Mouse (Mus musculus) kidney, postnatal 0 days (tissue): Measurements from ENCODE around the gene Adgrg7. TPM values are rescaled to one million over a fixed set of nuclear protein-coding genes. Genes with fewer than 3 reads are reported as not detected.

Experiments
- ATAC-seq: fragments of 200-750 bp; cut with Nextera tagmentation; replicated peaks from 2 replicates; pipeline ENCODE4 v1.8.0; 2017; ENCODE audit warnings: low read depth, moderate number of reproducible peaks, moderate TSS enrichment, moderate library complexity; ENCODE audit not compliant: low FRiP score
- DNase-seq: peaks from one replicate; pipeline ENCODE4 v3.0.0-alpha.2; 2016; ENCODE audit warnings: low spot score
- H3K27ac ChIP-seq: fragments of 300-500 bp; sonication (generic); 2 replicates; pipeline ENCODE4 v1.5.1; 2014; ENCODE audit warnings: mild to moderate bottlenecking
- H3K27me3 ChIP-seq: fragments of 300-500 bp; sonication (generic); 2 replicates; pipeline ENCODE4 v1.6.1; 2014; ENCODE audit warnings: low read length, mixed read lengths; ENCODE audit not compliant: insufficient read depth
- H3K36me3 ChIP-seq: fragments of 300-500 bp; sonication (generic); 2 replicates; pipeline ENCODE4 v1.6.1; 2014; ENCODE audit warnings: low read length, mixed read lengths; ENCODE audit not compliant: insufficient read depth
- H3K4me1 ChIP-seq: fragments of 300-500 bp; sonication (generic); replicated peaks from 2 replicates; pipeline ENCODE4 v1.6.1; 2014; ENCODE audit warnings: antibody characterized with exemption, low read length, mixed read lengths; ENCODE audit not compliant: insufficient read depth
- H3K4me2 ChIP-seq: fragments of 300-500 bp; sonication (generic); 2 replicates; pipeline ENCODE4 v1.6.1; 2014; ENCODE audit warnings: mild to moderate bottlenecking, low read length, moderate library complexity, mixed read lengths
- H3K4me3 ChIP-seq: fragments of 300-500 bp; sonication (generic); replicated peaks from 2 replicates; pipeline ENCODE4 v1.5.1; 2014; ENCODE audit warnings: low read depth, low read length
- H3K9ac ChIP-seq: fragments of 300-500 bp; sonication (generic); 2 replicates; pipeline ENCODE4 v1.6.1; 2014; ENCODE audit warnings: low read depth, low read length
- H3K9me3 ChIP-seq: fragments of 300-500 bp; sonication (generic); replicated peaks from 2 replicates; pipeline ENCODE4 v1.6.1; 2016; ENCODE audit warnings: low read length, inconsistent platforms, mixed read lengths
- CTCF ChIP-seq: IDR thresholded peaks from 2 replicates; pipeline ENCODE4 v1.5.1; 2016; ENCODE audit warnings: antibody characterized with exemption, low read depth, mild to moderate bottlenecking, moderate library complexity
- WGBS: fragments of 180-500 bp; shearing (Covaris S2); extraction: QIAGEN DNeasy Blood & Tissue Kit; methylation state at CpG from one replicate; pipeline ENCODE4 v1.1.7; 2014; 5-methylcytosine and 5-hydroxymethylcytosine counted together
- polyA plus RNA-seq: library from polyadenylated mRNA; unstranded; fragments of >200 nt; fragmentation: Nextera tagmentation; extraction: Ambion mirVana; gene quantifications from 2 replicates; pipeline ENCODE4 v1.2.1, GENCODE M21; 2015

Adgrg7 gene
- polyA plus RNA-seq, 1 experiment from 2014 or later: not detected

GRCm38 (mm10) chr16:56716557-56717179, 79.0 kb downstream of the Adgrg7 start:
- H3K4me1 ChIP-seq: peaks cover 7% of the 10 kb centered on the region; the same call in 1 of the 2 replicates
- H3K27ac ChIP-seq: peak overlapping the region; percentile 97
- WGBS: under 1% methylated on average over 37 of the region's 38 CpGs
- no peak; the same call in 1 of the 2 replicates for ATAC-seq
- H3K9me3 ChIP-seq: no peaks in the 10 kb centered on the region
- peak overlapping the region; percentile 85 for H3K4me3 ChIP-seq
- H3K9ac ChIP-seq: peak overlapping the region; percentile 89
- peak; percentile 45 for DNase-seq
- H3K27me3 ChIP-seq: no peaks in the 10 kb centered on the region
- no peak for TF ChIP-seq CTCF
- H3K4me2 ChIP-seq: peak overlapping the region; percentile 83
- H3K36me3 ChIP-seq: peaks cover 5% of the 10 kb centered on the region; the same call in 1 of the 2 replicates

- Histone ChIP-seq H3K4me3 (no peak overlapping the region), H3K9ac (no peak overlapping the region)
- 57% methylated on average over 3 of the region's 3 CpGs for WGBS
Observed at GRCm38 (mm10) chr16:56715608-56716007, 80.0 kb downstream of the Adgrg7 start.

GRCm38 (mm10) chr16:56710071-56710470, 85.6 kb downstream of the Adgrg7 start:
- Histone ChIP-seq H3K27ac (no peak overlapping the region), H3K4me3 (no peak overlapping the region), H3K9me3 (no peaks in the 10 kb centered on the region), H3K36me3 (peaks cover 36% of the 10 kb centered on the region), H3K4me2 (no peak overlapping the region), H3K27me3 (no peaks in the 10 kb centered on the region), H3K4me1 (no peaks in the 10 kb centered on the region), H3K9ac (no peak overlapping the region)
- DNase-seq (no peak), ATAC-seq (no peak)
- no peak for TF ChIP-seq CTCF
- 85% methylated on average over 3 of the region's 3 CpGs for WGBS

More at GRCm38 (mm10) chr16:56715608-56716007, 80.0 kb downstream of the Adgrg7 start:
- Histone ChIP-seq H3K36me3 (peaks cover 13% of the 10 kb centered on the region), H3K4me1 (peaks cover 7% of the 10 kb centered on the region; the same call in 1 of the 2 replicates), H3K27ac (no peak overlapping the region), H3K4me2 (peak overlapping the region; percentile 83), H3K27me3 (no peaks in the 10 kb centered on the region), H3K9me3 (no peaks in the 10 kb centered on the region)
- no peak for TF ChIP-seq CTCF
- ATAC-seq (no peak), DNase-seq (no peak)

GRCm38 (mm10) chr16:56705731-56706130, 89.9 kb downstream of the Adgrg7 start:
- WGBS: 83% methylated on average over 3 of the region's 3 CpGs
- peaks cover 29% of the 10 kb centered on the region for H3K36me3 ChIP-seq

GRCm38 (mm10) chr16:56700898-56701297, 94.8 kb downstream of the Adgrg7 start:
- no peak for DNase-seq
- peaks cover 21% of the 10 kb centered on the region for H3K36me3 ChIP-seq
- H3K4me2 ChIP-seq: no peak overlapping the region
- no peak for TF ChIP-seq CTCF
- WGBS: 95% methylated on average over 3 of the region's 3 CpGs
- H3K27ac ChIP-seq: no peak overlapping the region
- H3K4me3 ChIP-seq: no peak overlapping the region
- no peak for ATAC-seq
- no peaks in the 10 kb centered on the region for H3K4me1 ChIP-seq
- no peaks in the 10 kb centered on the region for H3K9me3 ChIP-seq
- H3K9ac ChIP-seq: no peak overlapping the region
- H3K27me3 ChIP-seq: no peaks in the 10 kb centered on the region

More at GRCm38 (mm10) chr16:56705731-56706130, 89.9 kb downstream of the Adgrg7 start:
- no peaks in the 10 kb centered on the region for H3K27me3 ChIP-seq
- no peak overlapping the region for H3K4me2 ChIP-seq
- H3K27ac ChIP-seq: no peak overlapping the region
- H3K4me3 ChIP-seq: no peak overlapping the region
- DNase-seq: no peak
- H3K9ac ChIP-seq: no peak overlapping the region
- no peaks in the 10 kb centered on the region for H3K9me3 ChIP-seq
- TF ChIP-seq CTCF: peak; percentile 25; the same call in 1 of the 2 replicates
- no peak for ATAC-seq
- no peaks in the 10 kb centered on the region for H3K4me1 ChIP-seq

- 65% methylated on average over 2 of the region's 2 CpGs for WGBS
- no peak for TF ChIP-seq CTCF
- no peak overlapping the region for H3K4me2 ChIP-seq
- no peaks in the 10 kb centered on the region for H3K9me3 ChIP-seq
- ATAC-seq: no peak
- peaks cover 17% of the 10 kb centered on the region for H3K36me3 ChIP-seq
- no peaks in the 10 kb centered on the region for H3K4me1 ChIP-seq
- no peaks in the 10 kb centered on the region for H3K27me3 ChIP-seq
- H3K27ac ChIP-seq: no peak overlapping the region
- H3K4me3 ChIP-seq: no peak overlapping the region
- H3K9ac ChIP-seq: no peak overlapping the region
- no peak for DNase-seq
Observed at GRCm38 (mm10) chr16:56696448-56696847, 99.2 kb downstream of the Adgrg7 start.
